Mouse (Mus musculus): ENCODE measurements around the gene Cdc42bpa. TPM values are rescaled to one million over a fixed set of nuclear protein-coding genes. Genes with fewer than 3 reads are reported as not detected.

Cdc42bpa gene
- polyA plus RNA-seq (2012; rRNA removed): 44.4 and 45.1 TPM in 2 replicates

GRCm38 (mm10) chr1:179959721-179960542 lies at the start of gene Cdc42bpa:
Gene Cdc42bpa (plus strand): TSS chr1:179960472.

GRCm38 (mm10) chr1:180198959-180199714 lies 238.9 kb downstream of the Cdc42bpa start, which contains the start of gene Coq8a:
Gene Coq8a (minus strand): TSS chr1:180199602.

Other genes starting within 250 kb of the Cdc42bpa start
- gene Kif28, start 215.2 kb upstream of the Cdc42bpa start, polyA plus RNA-seq (2012; rRNA removed): 0.05 and 0.08 TPM in 2 replicates
- gene Gm10518, start 157.1 kb upstream of the Cdc42bpa start, polyA plus RNA-seq (2012; rRNA removed): not detected in 2 replicates
- 35.1 and 35.5 TPM in 2 replicates for gene Ahctf1, start 156.8 kb upstream of the Cdc42bpa start, polyA plus RNA-seq (2012; rRNA removed)
- gene Coq8a, start 239.1 kb downstream of the Cdc42bpa start, polyA plus RNA-seq (2012; rRNA removed): 1.8 and 2.5 TPM in 2 replicates